Mouse (Mus musculus) myocyte (in vitro differentiated cells): ENCODE data around the gene Gm20388.

Experiments used
- E2F4 ChIP-seq: IDR thresholded peaks from one replicate; pipeline ENCODE4 v1.6.1; 2011; ENCODE audit warnings: mild to moderate bottlenecking, control low read depth, moderate library complexity; ENCODE audit not compliant: insufficient read depth
- MAX ChIP-seq: IDR thresholded peaks from one replicate; pipeline ENCODE4 v1.6.1; 2011; ENCODE audit warnings: low read depth, mild to moderate bottlenecking, control low read depth
- POLR2A ChIP-seq: IDR thresholded peaks from one replicate; pipeline ENCODE4 v1.6.1; 2011; ENCODE audit warnings: low read depth, mild to moderate bottlenecking, control low read depth, moderate library complexity; ENCODE audit not compliant: insufficient read length
- POLR2AphosphoS2 ChIP-seq: IDR thresholded peaks from one replicate; pipeline ENCODE4 v1.6.1; 2011; ENCODE audit warnings: low read depth, control low read depth; ENCODE audit not compliant: insufficient read length
- TCF12 ChIP-seq: IDR thresholded peaks from one replicate; pipeline ENCODE4 v1.6.1; 2011; ENCODE audit warnings: mild to moderate bottlenecking, control low read depth; ENCODE audit not compliant: poor library complexity, insufficient read depth, severe bottlenecking
- USF1 ChIP-seq: IDR thresholded peaks from one replicate; pipeline ENCODE4 v1.6.1; 2011; ENCODE audit warnings: low read depth, mild to moderate bottlenecking, control low read depth, moderate library complexity

GRCm38 (mm10) chr8:124056832-124057655 is 4146.4 kb downstream of the Gm20388 start:
- TF ChIP-seq POLR2AphosphoS2 (no peak), POLR2A (no peak), E2F4 (no peak), MAX (no peak), USF1 (no peak), TCF12 (no peak)
